Mouse (Mus musculus): ENCODE measurements around the gene 4931422A03Rik.

DNA sequence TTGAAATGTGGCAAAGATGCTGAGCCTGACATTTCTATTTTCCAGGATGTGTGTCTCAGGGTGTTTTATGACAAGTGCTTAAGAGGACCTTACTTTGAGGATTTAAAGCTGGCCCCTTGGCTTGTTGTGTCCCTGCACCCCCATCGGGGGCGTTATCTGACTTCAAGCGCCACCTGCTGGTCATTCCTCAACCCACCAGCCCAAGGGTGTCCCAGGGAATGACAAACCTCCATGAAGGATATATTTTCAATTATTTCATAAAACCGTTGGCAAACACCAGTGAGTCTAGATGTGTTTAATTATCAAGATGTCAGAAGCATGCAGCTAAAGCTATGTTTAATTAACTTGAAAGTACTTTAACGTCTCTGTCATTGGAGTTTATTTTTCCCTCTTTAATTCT lies 45.9 kb downstream of the 4931422A03Rik start:
- TF ChIP-seq POLR2A (IDR thresholded peaks at IDR 0.05; ENCODE audit: insufficient read length, low read depth) (no peak), TCF12 (IDR thresholded peaks at IDR 0.05; ENCODE audit: insufficient read depth, poor library complexity, severe bottlenecking) (no peak), USF1 (IDR thresholded peaks at IDR 0.05; ENCODE audit: low read depth) (no peak), MYOD1 (IDR thresholded peaks at IDR 0.05; ENCODE audit: control insufficient read depth in 1 of 3, insufficient read length in 2 of 3, low read depth in 2 of 3) (no peak), REST (IDR thresholded peaks at IDR 0.05; ENCODE audit: insufficient read depth, insufficient read length) (no peak)

Data from myocyte (in vitro differentiated cells).